Mouse (Mus musculus) cerebellum, postnatal 36 days (tissue): ENCODE measurements around the gene Wscd1.
"Not testable (repeated sequence)": the region's sequence is repeated elsewhere in the genome, so short reads cannot be mapped to it uniquely, and the experiment has no call there.

Experiments used
- DNase-seq, 2 experiments: peaks; one replicate each; pipeline ENCODE4 v3.0.0; 2021 to 2022; ENCODE audit warnings: mixed read lengths in 2 of 2

Wscd1 gene

DNA sequence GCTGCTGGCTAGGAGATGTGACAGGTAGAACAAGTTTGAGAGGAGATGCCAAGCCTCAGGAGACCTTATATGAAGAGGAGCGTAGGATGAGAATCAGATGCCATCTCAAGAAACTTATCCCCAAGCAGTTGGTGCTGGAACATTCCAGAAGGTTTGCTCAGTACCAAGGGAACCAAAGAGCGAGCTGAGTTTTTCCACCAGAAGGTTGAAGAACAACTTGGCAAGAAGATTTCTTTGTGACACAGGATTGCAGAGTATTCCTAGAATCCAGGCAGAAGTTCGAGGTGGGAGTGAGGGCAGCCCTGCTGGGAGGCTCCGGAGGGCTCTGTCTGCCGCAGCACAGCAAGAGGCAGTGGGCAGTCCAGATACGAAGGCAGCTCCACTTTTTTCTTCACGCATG is 21.4 kb downstream of the Wscd1 start:
- no peak for DNase-seq

DNA sequence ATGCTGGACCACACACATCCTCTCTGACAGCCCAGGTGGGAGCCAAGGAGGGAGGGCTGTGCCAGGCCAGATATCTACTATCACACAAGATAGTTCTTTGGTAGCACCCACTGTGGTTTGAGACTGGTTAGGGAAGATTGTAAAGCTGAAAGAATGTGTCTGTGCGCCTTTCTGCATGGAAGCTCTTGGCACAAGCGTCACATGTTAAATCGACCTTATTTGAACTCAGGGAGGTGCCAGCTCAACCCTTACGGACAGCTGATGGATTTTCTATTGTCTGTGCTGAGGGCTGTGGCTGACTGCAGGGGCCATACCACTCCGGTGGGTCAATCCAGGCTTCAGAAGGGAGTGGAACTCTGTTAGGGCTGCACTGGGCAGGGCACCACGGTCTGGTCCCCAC is 22.3 kb downstream of the Wscd1 start:
- DNase-seq: no peak

DNA sequence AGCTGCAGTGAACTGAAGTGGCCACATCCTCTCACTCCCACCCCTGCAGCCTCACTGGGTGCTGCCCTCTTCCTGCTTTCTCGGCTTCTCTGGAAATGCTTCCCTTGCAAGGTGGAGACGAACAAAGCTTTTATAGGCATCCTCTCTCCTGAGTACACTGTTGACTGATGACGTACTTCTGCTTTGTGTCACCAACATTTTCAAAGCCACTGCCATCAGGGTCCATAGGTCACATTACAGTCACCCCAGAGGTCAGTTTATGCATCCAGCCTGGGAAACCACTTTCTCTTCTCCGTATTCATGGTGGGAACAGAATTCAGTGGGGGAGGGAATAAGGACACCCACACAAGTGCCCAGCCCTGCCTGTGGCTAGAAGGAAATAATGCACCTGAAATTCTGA is 23.1 kb downstream of the Wscd1 start:
- DNase-seq: no peak

DNA sequence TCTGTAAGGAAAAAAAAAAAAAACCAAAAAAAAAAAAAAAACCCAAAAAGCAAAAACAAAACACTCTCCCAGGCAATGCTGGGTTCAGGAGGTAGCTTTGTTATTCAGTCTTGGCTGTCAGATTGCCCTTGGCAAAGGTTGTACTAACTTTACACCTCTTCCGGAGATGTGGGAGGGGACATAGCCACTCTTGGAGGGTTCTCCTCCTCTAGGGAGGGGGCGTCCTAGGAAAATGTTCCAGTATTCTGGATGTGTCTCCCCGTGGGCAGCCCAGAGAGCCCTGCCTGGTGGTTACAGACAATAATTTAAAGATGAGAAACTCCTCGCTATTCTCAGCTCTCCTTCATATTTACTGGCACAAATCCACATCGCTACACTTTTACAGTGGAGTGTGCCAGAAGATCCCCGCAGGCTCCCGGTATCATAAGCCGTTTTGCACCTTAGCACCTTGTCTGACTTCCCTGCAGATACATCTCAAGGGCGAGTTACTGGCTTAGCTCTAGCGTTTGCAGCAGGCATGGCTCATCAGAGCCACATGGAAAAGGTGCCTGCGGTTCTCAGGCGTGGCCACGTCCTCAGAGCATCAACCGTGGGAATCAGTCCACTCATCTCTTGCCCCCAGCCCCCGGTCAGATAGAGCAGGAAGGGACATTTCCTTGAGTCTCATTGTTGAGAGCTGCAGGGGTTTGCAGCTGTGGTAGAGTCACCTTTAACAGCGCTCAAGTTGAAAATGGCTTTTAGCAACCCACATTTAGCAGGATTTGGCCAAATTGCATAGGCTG is 24.5 kb downstream of the Wscd1 start:
- no peak for DNase-seq

DNA sequence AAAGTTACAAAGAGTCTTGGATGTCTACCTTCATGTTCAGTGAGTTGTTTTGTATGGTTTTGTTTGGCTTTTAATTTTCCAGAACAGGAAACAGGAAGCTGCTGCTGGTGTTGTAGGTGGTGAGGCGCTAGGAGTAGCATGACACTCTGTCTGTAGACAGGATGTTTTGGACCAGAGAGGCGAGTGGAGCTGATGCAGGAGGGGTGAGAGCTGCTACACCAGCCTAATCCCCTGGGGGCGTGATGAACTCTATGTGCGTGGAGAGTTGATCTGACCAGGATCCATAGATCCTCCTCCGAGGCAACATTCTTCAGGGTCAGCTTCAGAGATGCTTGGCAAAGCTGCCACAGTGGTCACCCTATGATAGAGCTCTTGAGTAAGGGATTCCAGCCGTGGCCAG is 25.3 kb downstream of the Wscd1 start:
- no peak for DNase-seq

DNA sequence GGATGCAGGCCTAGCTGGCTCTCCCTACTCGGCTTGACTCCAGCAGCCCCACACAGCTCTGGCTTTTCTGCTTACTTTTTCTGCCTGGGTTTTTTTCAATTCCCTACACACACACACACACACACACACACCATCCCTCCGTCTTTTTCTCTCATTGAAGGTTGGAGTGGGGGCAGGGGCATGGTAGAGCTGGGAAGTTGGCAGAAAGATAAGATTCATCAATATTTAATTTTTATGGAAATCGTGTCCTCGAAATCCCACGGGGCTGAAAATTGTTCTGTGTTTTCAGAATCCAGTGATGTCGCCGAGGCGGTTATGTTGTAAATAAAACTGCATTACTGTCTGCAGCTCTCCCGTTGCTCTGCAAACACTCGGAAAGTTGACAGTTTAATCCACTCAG is 29.9 kb downstream of the Wscd1 start:
- no peak for DNase-seq

DNA sequence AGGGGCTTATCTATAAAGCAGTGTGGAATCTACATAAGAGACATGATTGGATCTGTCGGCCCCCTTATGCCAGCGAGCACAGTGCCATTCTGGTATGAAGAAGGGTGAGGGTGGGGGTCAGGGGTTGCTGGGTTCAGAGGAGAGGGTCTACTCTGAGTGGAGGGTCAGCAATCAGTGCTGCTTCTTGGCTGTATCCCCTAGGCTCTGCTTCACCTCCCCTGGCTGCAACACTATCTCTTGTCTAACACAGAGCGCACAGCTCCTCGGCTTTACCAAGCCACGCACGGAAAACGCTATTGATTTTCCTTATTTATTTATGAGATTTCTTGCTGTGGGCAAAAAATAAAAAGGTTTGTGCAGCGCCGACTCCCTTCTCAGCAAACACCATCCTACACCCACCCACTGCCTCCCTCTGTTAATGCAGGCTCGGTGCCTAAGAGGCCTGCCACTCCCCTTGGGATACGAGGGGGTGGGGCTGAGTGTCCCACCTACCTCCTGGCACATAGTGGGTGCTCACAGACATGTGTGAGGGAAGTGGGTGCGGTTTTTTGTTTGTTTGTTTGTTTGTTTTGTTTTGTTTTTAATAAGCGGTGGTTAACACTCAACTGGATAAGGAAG is 32.1 kb downstream of the Wscd1 start:
- DNase-seq: no peak

DNA sequence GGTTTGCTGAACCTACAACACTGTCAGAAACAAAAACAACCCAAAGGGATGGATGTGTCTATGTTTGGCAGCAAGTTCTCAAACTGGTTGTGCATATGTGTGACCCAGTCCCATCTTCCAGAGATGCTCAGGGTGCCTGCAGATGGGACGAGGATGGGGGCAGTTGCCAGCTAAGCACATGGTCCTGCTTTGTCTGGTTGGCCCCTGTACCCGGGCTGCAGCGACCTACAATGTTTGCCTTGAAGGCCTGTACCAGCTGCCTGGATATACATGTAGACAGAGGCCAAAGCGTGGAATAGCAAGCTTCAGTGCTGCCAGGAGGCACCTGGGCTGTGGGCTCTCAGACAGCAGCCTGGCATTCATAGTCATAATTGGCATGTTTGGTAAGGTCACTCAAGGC is 35.8 kb downstream of the Wscd1 start:
- no peak for DNase-seq

DNA sequence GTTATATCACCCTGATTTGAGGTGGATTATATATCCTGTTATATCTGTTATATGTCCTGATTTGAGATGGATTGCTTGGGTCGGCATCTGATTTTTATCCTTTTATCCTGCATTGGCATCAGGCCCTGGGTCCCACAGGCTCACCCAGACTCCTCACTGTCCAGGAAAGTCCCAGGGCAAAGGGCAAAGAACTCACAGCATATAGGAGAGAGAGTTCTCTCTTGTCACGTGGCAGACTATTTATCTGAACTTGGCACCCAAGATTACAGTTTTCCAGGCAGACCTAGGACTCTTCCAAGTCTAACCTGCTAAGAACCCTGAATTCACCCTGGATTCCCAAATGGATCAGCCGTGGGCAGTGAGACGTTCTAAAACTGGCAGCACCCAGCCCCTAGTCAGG is 38.5 kb downstream of the Wscd1 start:
- no peak for DNase-seq

DNA sequence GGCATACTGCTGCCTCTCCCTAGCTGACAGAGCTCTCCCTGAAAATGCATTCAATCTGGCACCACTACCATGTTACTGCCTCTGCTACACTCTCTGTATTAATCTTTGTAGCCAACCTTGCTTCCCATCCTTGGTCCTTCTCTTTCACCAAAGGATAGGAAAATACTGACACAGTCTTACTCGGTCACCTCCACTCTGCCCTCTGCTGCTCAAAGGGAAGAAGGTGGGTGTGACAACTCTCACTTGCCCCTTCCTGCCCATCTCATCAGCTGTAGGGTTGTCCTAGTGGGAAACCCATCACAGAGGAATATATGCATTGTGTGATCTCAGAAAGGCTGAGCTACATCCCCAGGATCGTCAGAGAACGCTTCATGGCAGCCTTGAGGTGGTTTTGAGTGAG is 40.5 kb downstream of the Wscd1 start:
- no peak for DNase-seq

DNA sequence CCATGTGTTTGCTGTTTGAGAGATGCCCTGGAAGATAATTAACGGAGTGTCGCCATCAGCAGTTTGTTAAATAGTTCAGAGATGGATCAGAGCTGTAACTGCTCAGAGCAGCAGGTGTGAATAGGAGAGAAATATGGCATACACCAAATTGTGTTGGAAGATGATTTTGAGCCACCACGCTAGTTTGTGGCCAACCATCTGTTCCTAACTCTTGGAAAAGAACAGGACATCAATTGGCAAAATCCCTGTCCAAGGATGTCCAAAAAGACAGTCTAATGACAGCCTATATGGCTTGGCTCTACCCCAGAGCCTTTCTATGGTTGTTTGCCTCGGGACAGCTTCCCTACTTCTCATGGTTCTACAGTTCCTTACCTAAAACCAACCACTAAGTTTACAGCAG is 49.5 kb downstream of the Wscd1 start:
- peak in 1 of 2 experiments; percentile 32 for DNase-seq

DNA sequence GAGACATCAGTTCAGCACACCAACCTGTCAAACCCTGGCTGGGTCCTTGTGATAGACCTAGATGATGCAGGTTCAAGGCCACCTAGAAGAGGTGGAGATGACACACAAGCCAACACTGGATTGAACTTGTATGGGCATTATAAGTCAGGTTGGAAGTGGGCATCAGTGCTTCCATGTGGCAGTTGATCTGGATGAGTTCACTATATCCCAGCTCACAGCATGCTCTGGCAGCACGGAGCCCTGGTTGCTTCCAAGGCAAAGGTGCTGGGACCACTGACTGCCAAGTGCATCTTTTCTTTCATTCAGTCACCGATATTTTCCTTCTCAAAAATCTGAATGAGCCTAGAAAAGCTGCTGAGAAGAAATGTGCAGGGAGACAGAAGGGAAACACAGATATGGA is 58.8 kb downstream of the Wscd1 start:
- no peak for DNase-seq

DNA sequence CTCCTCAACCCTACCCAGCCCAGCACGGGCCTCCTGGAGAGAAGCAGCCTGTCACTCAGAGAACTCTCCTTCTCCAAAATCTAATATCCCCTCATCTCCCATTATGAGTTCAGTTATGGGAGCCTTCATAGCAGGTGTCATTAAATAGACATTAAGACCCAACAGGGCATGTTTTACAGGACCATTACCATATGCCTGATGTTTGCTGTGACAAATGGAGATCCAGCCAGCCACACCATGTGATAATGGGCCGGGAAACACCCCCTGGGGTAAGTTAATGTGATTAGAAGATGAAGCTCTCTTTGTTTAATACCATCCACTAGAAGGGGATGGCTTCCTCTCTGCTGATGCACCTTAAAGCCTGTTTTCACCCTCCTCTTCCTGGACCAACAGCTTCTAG is 62.1 kb downstream of the Wscd1 start:
- DNase-seq: no peak

DNA sequence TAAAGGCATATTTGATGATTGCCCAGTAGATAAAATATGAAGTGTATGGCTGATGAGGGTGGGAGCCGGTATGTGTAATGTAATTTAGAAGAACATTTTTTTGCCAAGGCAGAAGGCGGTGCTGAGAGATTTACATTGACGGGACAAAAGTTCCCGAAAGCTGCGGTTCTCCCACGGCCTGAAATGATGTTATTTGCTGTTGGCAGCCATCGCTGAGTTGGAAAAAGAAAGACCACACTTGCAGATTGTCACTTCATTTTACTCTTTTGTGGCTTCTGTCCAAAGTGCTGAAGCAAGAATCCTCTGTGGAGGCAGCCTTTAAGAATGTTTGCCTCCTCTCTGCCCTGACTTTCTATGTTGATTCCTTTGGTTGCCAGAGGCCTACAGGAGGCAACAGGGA is 63.2 kb downstream of the Wscd1 start:
- DNase-seq: no peak

DNA sequence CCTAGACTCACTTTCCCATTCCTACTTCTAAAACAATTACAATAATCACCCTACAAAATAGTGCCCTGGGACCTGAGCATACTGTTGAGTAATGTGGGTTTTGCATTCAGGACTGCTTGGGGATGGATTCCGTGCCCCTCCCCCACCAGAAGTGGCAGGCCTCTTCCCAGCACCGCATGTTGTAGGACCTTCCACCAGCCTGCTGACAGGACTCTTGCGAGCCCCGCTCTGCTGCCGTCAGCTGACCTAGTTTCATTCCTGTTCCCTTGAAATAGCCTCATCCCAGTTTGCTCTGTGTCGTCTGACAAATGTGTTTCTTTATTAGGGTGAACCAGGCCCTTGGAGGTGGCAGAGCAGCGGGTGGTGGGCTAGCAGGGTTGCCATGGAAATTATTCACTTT is 64.8 kb downstream of the Wscd1 start:
- DNase-seq: peak in 1 of 2 experiments; percentile 9

DNA sequence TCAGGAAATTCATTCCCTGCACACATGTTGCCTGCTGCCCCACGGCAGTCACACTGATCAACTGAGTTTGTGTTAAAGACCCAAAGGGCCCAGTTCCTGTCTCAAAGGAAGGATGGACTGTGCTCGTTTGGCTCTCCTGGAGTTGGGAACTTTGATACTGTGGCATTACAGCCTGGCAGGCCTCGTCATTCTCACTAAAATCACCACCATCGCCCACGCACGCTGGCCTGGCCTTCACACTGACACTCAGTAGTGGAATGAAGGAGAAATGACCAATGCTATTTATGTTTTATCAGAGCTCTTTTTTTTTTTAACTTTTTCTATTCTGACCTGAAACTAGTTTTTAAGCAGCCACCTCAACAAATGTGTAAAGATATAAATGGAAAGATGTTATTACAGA is 65.6 kb downstream of the Wscd1 start:
- no peak for DNase-seq

DNA sequence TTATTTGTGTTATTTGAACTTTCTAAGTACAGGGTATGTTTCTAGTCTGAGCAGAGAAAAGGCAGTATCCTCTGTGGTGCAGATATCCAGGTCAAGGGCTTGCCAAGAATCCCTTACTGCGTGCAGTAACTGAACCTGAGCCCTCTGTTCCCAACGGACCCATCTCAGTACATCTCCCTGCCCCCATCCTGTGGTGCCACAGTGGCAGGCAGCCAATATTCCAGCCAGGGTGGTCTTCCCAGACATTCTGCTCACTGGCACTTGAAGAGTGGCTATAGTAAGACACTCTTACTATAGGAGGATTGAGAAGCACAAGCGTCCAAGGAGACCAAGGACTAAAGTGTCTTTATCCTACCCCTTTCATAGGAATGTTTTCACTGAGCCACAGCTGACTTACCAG is 67.2 kb downstream of the Wscd1 start:
- no peak for DNase-seq

DNA sequence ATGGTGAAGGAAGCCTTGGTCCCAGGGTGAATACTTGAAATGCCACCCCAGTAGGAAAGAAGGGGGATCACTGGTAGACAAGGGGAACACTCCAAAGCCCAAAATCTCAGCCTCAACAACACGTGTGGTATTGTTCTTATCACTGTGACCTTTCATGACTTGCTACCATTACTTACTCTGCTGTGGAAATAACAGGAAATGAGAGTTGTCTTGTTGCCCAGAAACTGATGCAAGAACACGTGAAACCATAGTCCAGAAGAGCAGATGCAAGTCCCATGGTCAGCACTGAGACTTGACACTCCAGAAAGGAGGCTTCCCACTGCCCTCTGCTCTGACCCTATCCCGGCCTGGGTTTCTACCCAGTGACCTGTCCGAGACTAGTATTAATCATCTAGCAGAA is 67.6 kb downstream of the Wscd1 start:
- no peak for DNase-seq

DNA sequence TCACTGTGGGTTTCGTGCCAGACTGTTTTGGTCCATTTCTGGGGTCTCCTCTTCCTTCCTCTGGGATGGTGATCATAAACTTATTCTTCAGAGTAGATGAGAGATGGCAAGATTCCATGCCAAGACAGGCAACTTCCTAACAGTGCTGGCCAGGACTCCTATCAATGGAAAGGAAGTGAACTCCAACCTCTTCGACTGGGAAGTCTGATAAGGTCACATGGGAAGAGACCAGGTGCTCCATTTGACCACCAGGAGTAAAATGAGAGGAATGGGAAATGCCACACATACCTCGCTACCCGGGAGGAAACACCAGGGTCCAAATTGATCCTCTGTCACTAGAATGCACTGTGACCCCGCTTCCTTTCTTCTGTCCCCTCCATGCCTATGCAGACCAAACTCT is 68.4 kb downstream of the Wscd1 start:
- DNase-seq: no peak

DNA sequence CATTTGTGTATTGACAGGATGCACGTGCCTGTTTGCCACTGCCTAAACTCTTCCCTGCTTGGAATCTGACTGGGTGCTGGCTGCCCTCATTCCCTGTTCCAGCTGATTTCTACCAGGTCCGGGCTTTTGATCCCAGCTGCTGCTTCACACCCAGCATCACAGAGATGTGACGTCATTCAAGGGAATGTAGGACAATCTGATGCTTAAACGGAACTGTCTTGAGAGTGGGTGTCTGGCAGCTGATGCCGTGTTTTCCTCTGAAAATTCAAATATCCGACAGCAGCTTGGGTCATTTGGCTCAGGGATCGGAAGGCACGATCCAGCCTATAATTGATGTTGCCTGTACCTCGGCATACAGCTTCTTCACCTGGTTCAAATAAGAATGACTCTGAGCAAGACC is 70.2 kb downstream of the Wscd1 start:
- DNase-seq: no peak

DNA sequence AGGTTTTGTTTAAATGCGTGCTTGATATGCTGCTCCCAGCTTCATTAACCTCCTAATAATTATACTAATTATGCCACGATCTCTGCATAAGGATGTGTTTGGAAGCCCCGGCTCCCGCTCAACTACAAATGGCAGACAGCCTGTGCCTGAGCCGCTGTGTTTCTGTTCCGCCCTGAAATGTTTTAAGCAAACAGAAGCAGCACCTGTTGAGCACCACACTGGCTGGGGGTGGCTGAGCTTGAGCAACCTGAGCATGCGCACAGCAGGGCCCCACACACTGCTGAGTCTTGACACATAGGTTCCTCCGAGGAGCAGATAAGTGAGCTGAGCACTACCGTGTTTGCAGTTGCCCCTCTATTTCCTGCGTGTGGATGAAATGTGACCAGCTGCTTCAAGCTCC is 71.1 kb downstream of the Wscd1 start:
- DNase-seq: no peak

DNA sequence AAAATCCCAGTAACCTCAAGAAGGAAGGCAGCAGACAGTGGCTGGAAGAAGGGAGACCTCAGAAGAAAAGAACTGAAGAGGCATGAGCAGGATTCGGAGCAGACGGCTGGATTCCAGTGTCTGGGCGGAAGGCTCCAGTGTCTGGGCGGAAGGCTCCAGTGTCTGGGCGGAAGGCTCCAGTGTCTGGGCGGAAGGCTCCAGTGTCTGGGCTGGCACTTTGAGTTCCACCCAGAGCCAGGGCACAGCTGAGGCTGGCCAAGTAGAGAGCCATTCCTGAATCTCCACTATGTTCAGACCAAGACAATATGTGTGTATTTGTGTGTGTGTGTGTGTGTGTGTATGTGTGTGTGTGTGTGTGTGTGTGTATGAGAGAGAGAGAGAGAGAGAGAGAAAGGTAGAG is 71.8 kb downstream of the Wscd1 start:
- DNase-seq: not testable (repeated sequence)

DNA sequence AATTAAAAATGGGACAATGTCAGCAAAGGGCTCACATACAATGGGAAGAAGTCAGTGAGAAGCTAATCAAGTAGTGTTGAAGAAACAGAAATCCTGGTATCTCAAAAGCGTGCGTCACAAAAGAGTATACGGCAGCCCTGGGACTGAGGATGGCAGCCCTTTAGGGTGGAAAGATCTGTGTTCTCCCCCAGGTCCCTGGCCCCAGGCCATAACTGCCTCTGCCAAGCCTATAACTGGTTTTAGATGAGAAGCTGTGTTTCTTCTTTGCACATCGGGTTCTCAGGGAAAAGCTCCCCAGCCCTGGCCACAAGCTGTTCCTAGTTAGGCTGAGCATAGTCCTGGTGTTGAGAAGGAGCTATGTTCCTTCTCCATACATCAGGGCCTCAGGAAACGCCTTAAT is 72.3 kb downstream of the Wscd1 start:
- no peak for DNase-seq

DNA sequence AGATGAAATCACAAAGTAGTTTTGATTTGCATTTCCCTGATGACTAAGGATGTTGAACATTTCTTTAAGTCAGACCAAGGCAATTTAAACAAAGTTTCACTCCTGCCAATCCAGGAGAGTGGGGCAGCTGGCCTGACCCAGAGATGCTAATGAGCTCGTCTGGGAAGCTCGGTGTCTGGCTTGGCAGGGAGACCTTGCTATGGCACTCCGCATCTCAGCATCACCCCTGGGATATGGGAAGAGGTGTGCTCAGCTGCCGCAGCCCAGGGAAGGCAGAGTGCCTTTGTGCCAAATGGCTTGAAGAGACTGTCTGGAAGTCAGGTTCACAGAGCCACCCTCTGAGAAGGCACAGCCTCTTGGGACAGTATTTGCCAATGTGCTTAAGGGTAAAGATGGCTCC is 75.3 kb downstream of the Wscd1 start:
- DNase-seq: no peak
